Comparison of ENCODE assay signal across 12 mouse cellular contexts in genomic region chr1:168382106-168382822, GRCm38 (mm10). TPM values are rescaled to one million over a fixed set of nuclear protein-coding genes. Genes with fewer than 3 reads are reported as not detected.
DNase-seq lines count a peak whose midpoint lies in the region; ATAC-seq and TF ChIP-seq lines count a peak whose summit lies in the region.
"Had no signal": no experiment of that assay in that cellular context is flagged by ENCODE, and none has a peak within 500 bp of the region (broad histone marks: within the 10 kb centered on the region; RNA-seq: fewer than 3 reads in every experiment).

No protein-coding gene starts in this region.

- H3K4me2 ChIP-seq in heart, embryonic 11.5 days: peak overlapping the region; percentile 31
- no peak overlapping the region for H3K4me2 ChIP-seq in midbrain, embryonic 11.5 days
- no peak overlapping the region for H3K4me2 ChIP-seq in midbrain, embryonic 16.5 days (ENCODE audit: low read length)
- H3K4me2 ChIP-seq in forebrain, embryonic 15.5 days (replicated peaks): no peak overlapping the region
- H3K4me2 ChIP-seq: liver, embryonic 12.5 days had no signal

- H3K4me1 ChIP-seq in heart, embryonic 11.5 days (ENCODE audit: control insufficient read depth, insufficient read depth, low read length): peaks cover 67% of the 10 kb centered on the region
- peaks cover 55% of the 10 kb centered on the region for H3K4me1 ChIP-seq in midbrain, embryonic 11.5 days (ENCODE audit: control insufficient read depth, insufficient read depth, low read length)
- peaks cover 76% of the 10 kb centered on the region for H3K4me1 ChIP-seq in midbrain, embryonic 16.5 days (ENCODE audit: control insufficient read depth, insufficient read depth, low read length)
- H3K4me1 ChIP-seq in forebrain, embryonic 15.5 days: peaks cover 81% of the 10 kb centered on the region
- peaks cover 45% of the 10 kb centered on the region for H3K4me1 ChIP-seq in olfactory bulb, adult 2 months (ENCODE audit: control insufficient read depth, insufficient read depth, low read length)

- no peak for DNase-seq in heart, postnatal 25 days (ENCODE audit: low spot score)
- no peak for DNase-seq in midbrain, embryonic 11.5 days (ENCODE audit: low spot score, missing footprints)
- DNase-seq in gastrocnemius, postnatal 4 days (ENCODE audit: low spot score in 2 of 2): no peak
- DNase-seq: cerebellum, adult 11 months; right cerebral cortex, postnatal 14 days; thymus, adult 2 months had no signal

- H3K36me3 ChIP-seq in heart, embryonic 11.5 days (ENCODE audit: control insufficient read depth, insufficient read depth, low read length): no peaks in the 10 kb centered on the region
- H3K36me3 ChIP-seq in midbrain, embryonic 11.5 days (ENCODE audit: control insufficient read depth, insufficient read depth, low read length): no peaks in the 10 kb centered on the region
- no peaks in the 10 kb centered on the region for H3K36me3 ChIP-seq in midbrain, embryonic 16.5 days (ENCODE audit: control insufficient read depth, insufficient read depth, low read length)
- H3K36me3 ChIP-seq in forebrain, embryonic 15.5 days: no peaks in the 10 kb centered on the region
- H3K36me3 ChIP-seq: liver, embryonic 12.5 days had no signal

- H3K27ac ChIP-seq in heart, embryonic 11.5 days (ENCODE audit: low read depth, low read length): peak overlapping the region; percentile 89
- no peak overlapping the region for H3K27ac ChIP-seq in midbrain, embryonic 11.5 days (ENCODE audit: low read depth, low read length)
- H3K27ac ChIP-seq in midbrain, embryonic 16.5 days (ENCODE audit: low read length): no peak overlapping the region
- peak overlapping the region; percentile 71 for H3K27ac ChIP-seq in forebrain, embryonic 15.5 days (replicated peaks)
- H3K27ac ChIP-seq in olfactory bulb, adult 2 months (ENCODE audit: insufficient read depth, low read depth, low read length): peak overlapping the region; percentile 69; the same call in 1 of the 2 replicates
- H3K27ac ChIP-seq: liver, embryonic 12.5 days had no signal

- no peak for TF ChIP-seq POLR2A in olfactory bulb, adult 2 months (IDR thresholded peaks at IDR 0.05; ENCODE audit: insufficient read depth, low read depth, low read length)

- TF ChIP-seq CTCF in olfactory bulb, adult 2 months (IDR thresholded peaks at IDR 0.05; ENCODE audit: insufficient read depth, low read depth, low read length): no peak

- no peak overlapping the region for H3K4me3 ChIP-seq in heart, embryonic 11.5 days (ENCODE audit: low read depth, low read length)
- H3K4me3 ChIP-seq in midbrain, embryonic 11.5 days (ENCODE audit: low read depth, low read length): no peak overlapping the region
- H3K4me3 ChIP-seq in midbrain, embryonic 16.5 days (ENCODE audit: low read depth, low read length): no peak overlapping the region
- H3K4me3 ChIP-seq in forebrain, embryonic 15.5 days: no peak overlapping the region
- H3K4me3 ChIP-seq in olfactory bulb, adult 2 months (ENCODE audit: insufficient read depth, low read depth, low read length): no peak overlapping the region
- H3K4me3 ChIP-seq: liver, embryonic 12.5 days had no signal

- no peaks in the 10 kb centered on the region for H3K9me3 ChIP-seq in heart, embryonic 11.5 days (replicated peaks; ENCODE audit: control insufficient read depth, low read length)
- no peaks in the 10 kb centered on the region for H3K9me3 ChIP-seq in midbrain, embryonic 11.5 days (ENCODE audit: control insufficient read depth, low read length)
- H3K9me3 ChIP-seq in midbrain, embryonic 16.5 days (replicated peaks; ENCODE audit: control insufficient read depth, low read length, poor library complexity, severe bottlenecking): no peaks in the 10 kb centered on the region
- no peaks in the 10 kb centered on the region for H3K9me3 ChIP-seq in forebrain, embryonic 15.5 days
- H3K9me3 ChIP-seq: liver, embryonic 12.5 days had no signal

- ATAC-seq in heart, embryonic 11.5 days (replicated peaks; ENCODE audit: insufficient number of reproducible peaks, low FRiP score, low TSS enrichment): peak; percentile 43; the same call in 1 of the 2 replicates
- peak; percentile 26; the same call in 1 of the 2 replicates for ATAC-seq in midbrain, embryonic 11.5 days (ENCODE audit: low FRiP score)
- ATAC-seq in midbrain, embryonic 16.5 days: no peak
- ATAC-seq in forebrain, embryonic 15.5 days (replicated peaks): no peak
- no peak for ATAC-seq in granulocyte monocyte progenitor cell, adult 5-6 weeks (replicated peaks; ENCODE audit: poor library complexity, severe bottlenecking)
- ATAC-seq: liver, embryonic 12.5 days had no signal

- intact Hi-C loops in heart, postnatal 25 days (cut with DNase I): loop anchor here (2.0 kb wide), 1 partner anchor 49 kb away; no protein-coding TSS in a partner anchor

- H3K27me3 ChIP-seq in heart, embryonic 11.5 days (ENCODE audit: control insufficient read depth, insufficient read depth, low read length): no peaks in the 10 kb centered on the region
- no peaks in the 10 kb centered on the region for H3K27me3 ChIP-seq in midbrain, embryonic 11.5 days (ENCODE audit: control insufficient read depth, insufficient read depth, low read length)
- no peaks in the 10 kb centered on the region for H3K27me3 ChIP-seq in midbrain, embryonic 16.5 days (ENCODE audit: control insufficient read depth, insufficient read depth, low read depth, low read length)
- H3K27me3 ChIP-seq in forebrain, embryonic 15.5 days: no peaks in the 10 kb centered on the region
- H3K27me3 ChIP-seq: liver, embryonic 12.5 days had no signal

- peak overlapping the region; percentile 50; the same call in 1 of the 2 replicates for H3K9ac ChIP-seq in heart, embryonic 11.5 days (ENCODE audit: low read depth, low read length)
- no peak overlapping the region for H3K9ac ChIP-seq in midbrain, embryonic 11.5 days (ENCODE audit: low read length)
- no peak overlapping the region for H3K9ac ChIP-seq in midbrain, embryonic 16.5 days (ENCODE audit: low read depth, low read length)
- H3K9ac ChIP-seq in forebrain, embryonic 15.5 days (replicated peaks): no peak overlapping the region
- H3K9ac ChIP-seq: liver, embryonic 12.5 days had no signal

- 33% methylated on average over 9 of the region's 9 CpGs for WGBS in heart, embryonic 11.5 days (ENCODE audit: insufficient replicate concordance)
- WGBS in midbrain, embryonic 11.5 days: 25% methylated on average over 9 of the region's 9 CpGs
- 42% methylated on average over 9 of the region's 9 CpGs for WGBS in midbrain, embryonic 16.5 days
- 22% methylated on average over 9 of the region's 9 CpGs for WGBS in forebrain, embryonic 15.5 days
- 46% methylated on average over 9 of the region's 9 CpGs for WGBS in olfactory bulb, adult 2 months

RNA-seq across cellular contexts. Expression of gene Pbx1, which starts 49.8 kb away (rescaled TPM):
- 25.0 and 33.5 TPM in 2 replicates for polyA plus RNA-seq in heart, embryonic 11.5 days (2014; fragmentation: Nextera tagmentation; extraction: Ambion mirVana)
- 10 to 100 TPM; 51.3 to 55.2 TPM for total RNA-seq in heart, postnatal 25 days (2021)
- polyA plus RNA-seq in midbrain, embryonic 11.5 days (2014; fragmentation: Nextera tagmentation; extraction: Ambion mirVana): 49.3 and 57.3 TPM in 2 replicates
- polyA plus RNA-seq in midbrain, embryonic 16.5 days (2015; fragmentation: Nextera tagmentation; extraction: Ambion mirVana): 71.8 and 77.8 TPM in 2 replicates
- 87.4 and 90.5 TPM in 2 replicates for polyA plus RNA-seq in forebrain, embryonic 15.5 days (2015; fragmentation: Nextera tagmentation; extraction: Ambion mirVana)
- 133 and 332 TPM in 2 replicates for polyA plus RNA-seq in olfactory bulb, adult 2 months (2012; ENCODE audit: insufficient read depth, insufficient read length, low replicate concordance, missing spikeins)
- 4.9 and 8.2 TPM in 2 replicates for total RNA-seq in granulocyte monocyte progenitor cell, adult 5-6 weeks (2014; fragmentation: Nextera tagmentation)
- 4.1 and 4.7 TPM in 2 replicates for total RNA-seq in granulocyte monocyte progenitor cell, adult 5-6 weeks (2017)
- 10 to 100 TPM; 44.6 to 50.6 TPM for total RNA-seq in gastrocnemius, postnatal 4 days (2021)

Comparison
In these comparisons a context has a peak if more than half of its experiments do, and no peak if none do; other contexts are left out.
1. ATAC-seq: peak in heart, embryonic 11.5 days (single experiment) and midbrain, embryonic 11.5 days (single experiment); none in midbrain, embryonic 16.5 days (single experiment), forebrain, embryonic 15.5 days (single experiment) and granulocyte monocyte progenitor cell, adult 5-6 weeks (single experiment).
2. H3K27ac ChIP-seq: peak in heart, embryonic 11.5 days (single experiment), forebrain, embryonic 15.5 days (single experiment) and olfactory bulb, adult 2 months (single experiment); none in midbrain, embryonic 11.5 days (single experiment) and midbrain, embryonic 16.5 days (single experiment).